Mouse (Mus musculus) T-helper 2 cell (primary cell): ENCODE data around the gene Nova2.

Experiments used
- in situ Hi-C: fragments of 300-600 bp; cut with MboI, MseI; formaldehyde crosslinking; loops from one replicate; pipeline ENCODE4 v1.15.1; 2025; ENCODE audit warnings: high pct_unique_total_duplicates

The Nova2 gene

GRCm38 (mm10) chr7:18923711-18924191 is 1.9 kb upstream of the Nova2 start:
- in situ Hi-C loops, result no loop called here

DNA sequence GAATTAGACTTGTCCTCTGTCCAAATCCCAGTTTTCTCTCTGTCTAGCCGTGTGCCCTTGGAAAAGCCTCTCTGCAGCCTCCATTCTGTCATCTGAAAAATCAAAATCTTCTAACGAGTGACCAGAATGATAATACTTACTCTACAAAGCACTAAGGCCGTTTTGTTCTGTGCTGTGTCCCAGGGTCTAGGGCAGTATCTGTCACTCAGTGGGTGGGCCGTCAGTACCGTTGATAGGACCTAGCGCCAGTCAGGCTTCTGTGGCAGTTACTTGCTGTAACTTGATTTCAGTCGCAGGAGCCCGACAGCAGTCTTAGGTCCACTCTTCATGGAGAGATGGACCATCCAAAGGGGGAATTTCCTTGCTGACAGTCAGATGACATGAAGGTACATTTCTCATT is 1.4 kb upstream of the Nova2 start:
- in situ Hi-C loops, result no loop called here

GRCm38 (mm10) chr7:18926041-18926790 is 528 bp downstream of the Nova2 start:
- in situ Hi-C loops, result no loop called here

DNA sequence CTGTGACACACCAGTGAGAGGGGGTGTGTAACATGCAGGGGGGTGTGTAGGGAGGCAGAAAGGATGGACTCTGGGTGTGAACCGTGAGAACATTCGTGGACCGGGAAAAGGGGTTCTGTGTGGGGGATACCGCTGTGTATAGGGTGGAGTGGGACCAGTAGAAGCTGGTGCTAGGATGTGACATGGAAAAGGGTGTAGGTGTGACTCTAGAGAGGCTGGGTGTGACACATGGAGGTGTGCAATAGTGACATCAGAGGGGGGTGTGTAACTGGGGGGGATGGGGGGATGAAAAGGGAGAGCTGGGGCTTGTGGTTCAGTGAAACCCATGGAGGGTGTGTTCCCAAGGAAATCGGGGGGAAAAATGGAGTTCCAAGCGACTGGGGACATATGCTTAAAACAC is 1.2 kb downstream of the Nova2 start:
- in situ Hi-C loops, result no loop called here

DNA sequence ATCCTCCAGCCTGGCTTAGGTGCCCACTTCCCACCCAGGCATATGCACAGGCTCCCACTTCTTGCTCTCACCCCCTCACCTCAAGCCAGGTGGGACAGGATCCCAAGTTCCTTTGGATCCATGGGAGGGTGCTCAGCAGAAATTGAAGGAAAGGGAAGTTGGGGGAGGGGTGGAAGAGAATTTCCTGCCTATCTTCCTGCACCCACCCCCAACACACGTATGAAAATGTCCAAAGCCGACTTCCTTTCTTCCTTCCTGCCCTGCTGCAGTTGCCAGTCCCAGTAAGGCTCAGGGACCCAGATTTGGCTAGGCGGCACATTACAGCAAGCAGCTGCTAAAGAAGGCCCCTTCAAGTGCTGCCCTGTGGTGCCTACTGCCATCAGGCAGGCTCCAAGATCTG is 2.1 kb downstream of the Nova2 start:
- in situ Hi-C loops, result no loop called here

- in situ Hi-C loops, result no loop called here
Observed at GRCm38 (mm10) chr7:18942376-18942775, 16.7 kb downstream of the Nova2 start.

GRCm38 (mm10) chr7:18942815-18943214 is 17.1 kb downstream of the Nova2 start:
- in situ Hi-C loops, result no loop called here

DNA sequence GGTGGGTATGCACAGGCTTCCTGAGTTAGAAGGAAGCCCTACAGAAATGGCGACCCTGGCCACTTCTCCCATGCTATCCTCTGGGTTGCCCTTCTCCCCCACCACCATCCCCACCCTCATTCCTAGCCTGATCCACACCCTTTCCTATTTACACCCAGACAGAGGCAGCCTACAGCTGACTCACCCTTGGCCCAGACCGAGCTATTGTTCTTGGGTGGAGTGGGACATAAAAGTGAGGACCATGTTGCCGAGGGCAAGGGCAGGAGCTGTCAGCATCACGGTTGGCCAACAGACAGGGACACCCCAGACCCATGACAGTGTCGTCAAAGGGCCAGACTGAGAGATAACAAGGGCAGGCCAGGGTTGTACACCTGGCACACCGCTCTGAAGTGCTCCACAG is 22.5 kb downstream of the Nova2 start:
- in situ Hi-C loops, result no loop called here

DNA sequence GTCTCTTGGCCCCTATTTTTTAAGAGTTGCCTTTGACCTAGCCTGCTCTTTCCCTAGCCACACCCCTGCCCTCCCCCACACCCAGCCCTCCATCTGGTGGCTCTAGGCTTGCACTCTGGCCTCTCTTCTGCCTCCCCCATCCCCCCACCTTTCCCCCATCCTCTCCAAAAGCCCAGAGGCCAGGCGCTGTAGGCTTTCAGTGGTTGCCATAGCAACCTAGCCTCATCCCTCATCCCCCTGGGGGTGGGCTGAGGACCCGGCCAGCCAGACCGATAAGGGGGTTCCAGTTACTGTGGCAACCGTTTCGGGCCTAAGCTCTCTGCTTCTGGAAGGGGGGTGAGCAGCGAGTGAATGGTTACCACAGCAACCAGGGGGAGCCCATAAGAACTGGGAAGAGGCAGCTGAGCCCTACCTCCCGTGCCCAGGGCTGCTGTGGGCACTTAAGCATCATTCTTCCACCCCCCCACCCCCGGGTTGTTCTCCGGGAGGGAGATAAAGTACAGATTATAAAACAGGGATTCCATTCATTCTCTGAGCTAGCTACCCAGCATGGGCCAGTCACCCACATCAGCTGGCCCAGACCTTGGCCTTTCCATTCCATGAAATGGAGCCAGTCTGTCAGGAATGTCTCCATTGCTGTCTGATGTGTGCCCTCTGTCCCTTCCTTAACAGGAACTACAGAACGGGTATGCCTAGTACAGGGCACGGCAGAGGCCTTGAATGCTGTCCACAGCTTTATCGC is 24.3 kb downstream of the Nova2 start:
- in situ Hi-C loops, result no loop called here

GRCm38 (mm10) chr7:18950523-18951315 is 25.0 kb downstream of the Nova2 start:
- in situ Hi-C loops, result no loop called here

DNA sequence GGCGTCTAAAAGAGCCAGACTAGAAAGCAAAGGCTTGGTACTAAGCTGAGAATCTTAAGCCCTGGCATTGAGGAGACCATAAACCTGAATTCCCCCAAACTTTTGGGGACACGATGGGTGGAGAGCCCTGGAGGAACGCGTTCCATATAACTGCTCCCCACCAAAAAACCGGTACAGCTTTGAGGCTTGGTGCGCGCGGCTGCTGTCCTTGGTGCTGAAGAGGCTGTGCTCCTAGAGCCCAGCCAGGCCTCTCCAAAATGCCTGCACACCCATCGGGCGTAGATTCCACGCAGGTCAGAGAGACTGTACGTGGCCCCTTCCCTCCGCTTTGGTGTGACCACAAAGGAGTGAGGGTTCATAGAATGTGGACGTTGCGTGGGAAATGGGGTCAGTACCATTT is 25.7 kb downstream of the Nova2 start:
- in situ Hi-C loops, result no loop called here

DNA sequence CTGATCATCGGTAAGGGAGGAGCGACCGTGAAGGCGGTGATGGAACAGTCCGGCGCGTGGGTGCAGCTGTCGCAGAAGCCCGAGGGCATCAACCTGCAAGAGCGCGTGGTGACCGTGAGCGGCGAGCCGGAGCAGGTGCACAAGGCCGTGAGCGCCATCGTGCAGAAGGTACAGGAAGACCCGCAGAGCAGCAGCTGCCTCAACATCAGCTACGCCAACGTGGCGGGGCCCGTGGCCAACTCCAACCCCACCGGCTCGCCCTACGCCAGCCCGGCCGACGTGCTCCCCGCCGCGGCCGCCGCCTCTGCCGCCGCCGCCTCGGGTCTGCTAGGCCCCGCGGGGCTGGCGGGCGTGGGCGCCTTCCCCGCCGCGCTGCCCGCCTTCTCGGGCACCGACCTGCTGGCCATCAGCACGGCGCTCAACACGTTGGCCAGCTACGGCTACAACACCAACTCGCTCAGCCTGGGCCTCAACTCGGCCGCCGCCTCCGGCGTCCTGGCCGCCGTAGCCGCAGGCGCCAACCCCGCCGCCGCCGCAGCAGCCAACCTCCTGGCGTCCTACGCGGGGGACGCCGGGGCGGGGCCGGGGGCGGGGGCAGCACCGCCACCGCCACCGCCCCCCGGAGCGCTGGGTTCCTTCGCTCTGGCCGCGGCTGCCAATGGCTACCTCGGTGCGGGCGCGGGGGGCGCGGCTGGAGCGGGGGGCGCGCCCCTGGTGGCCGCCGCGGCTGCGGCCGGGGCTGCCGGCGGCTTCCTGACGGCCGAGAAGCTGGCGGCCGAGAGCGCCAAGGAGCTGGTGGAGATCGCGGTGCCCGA is 32.1 kb downstream of the Nova2 start:
- in situ Hi-C loops, result no loop called here

DNA sequence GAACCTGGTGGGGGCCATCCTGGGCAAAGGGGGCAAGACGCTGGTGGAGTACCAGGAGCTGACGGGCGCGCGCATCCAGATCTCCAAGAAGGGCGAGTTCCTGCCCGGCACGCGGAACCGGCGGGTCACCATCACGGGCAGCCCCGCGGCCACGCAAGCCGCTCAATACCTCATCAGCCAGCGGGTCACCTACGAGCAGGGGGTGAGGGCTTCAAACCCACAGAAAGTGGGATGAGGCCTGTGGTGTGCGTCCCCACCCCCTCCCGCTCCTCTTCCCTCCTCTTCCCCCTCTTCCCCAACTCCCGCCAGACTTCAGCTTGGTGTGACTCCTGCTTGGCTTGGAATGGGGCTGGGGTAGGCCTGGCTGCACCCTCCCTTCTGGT is 32.7 kb downstream of the Nova2 start:
- in situ Hi-C loops, result no loop called here

GRCm38 (mm10) chr7:18959446-18959845 is 33.8 kb downstream of the Nova2 start:
- in situ Hi-C loops, result no loop called here

DNA sequence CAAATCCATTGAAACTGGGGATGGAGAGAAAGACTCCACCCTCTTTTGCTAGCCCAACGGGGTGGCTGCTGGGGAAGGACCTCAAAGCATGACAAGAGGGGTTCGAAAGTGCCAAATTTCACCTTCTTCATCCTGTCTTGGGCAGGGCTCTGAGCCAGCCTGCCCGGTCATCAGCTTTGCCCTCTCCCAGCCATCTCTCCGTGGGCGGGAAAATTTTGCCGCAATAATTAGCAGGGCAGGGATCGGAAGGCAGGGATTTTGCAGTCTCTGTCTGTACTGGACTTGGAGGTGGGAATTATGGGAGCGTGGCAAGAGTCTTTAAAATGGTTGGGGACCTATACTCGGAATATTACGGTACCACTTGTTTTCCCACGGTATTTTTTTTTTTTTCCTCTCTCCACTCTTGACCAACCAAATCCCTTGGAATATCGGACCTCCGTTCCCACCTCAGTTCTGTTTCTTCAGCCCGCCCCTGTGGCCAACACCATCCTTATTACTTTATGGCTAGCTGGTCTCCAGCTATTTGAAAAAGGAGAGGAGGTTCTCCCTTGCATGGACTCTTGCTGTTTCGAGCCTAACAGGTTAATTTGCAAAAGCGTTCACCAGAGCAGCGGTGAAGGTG is 36.6 kb downstream of the Nova2 start:
- in situ Hi-C loops, result loop anchor here (5.0 kb wide), 2 partner anchors 35 to 55 kb away; no protein-coding TSS in a partner anchor

- in situ Hi-C loops, result loop anchor here (5.0 kb wide), 2 partner anchors 35 to 55 kb away; no protein-coding TSS in a partner anchor
Observed at GRCm38 (mm10) chr7:18962795-18963194, 37.1 kb downstream of the Nova2 start.

GRCm38 (mm10) chr7:18963294-18963843 is 37.7 kb downstream of the Nova2 start:
- in situ Hi-C loops, result loop anchor here (5.0 kb wide), 2 partner anchors 34 to 56 kb away; no protein-coding TSS in a partner anchor

- in situ Hi-C loops, result no loop called here
Observed at GRCm38 (mm10) chr7:18965312-18965711, 39.6 kb downstream of the Nova2 start.

DNA sequence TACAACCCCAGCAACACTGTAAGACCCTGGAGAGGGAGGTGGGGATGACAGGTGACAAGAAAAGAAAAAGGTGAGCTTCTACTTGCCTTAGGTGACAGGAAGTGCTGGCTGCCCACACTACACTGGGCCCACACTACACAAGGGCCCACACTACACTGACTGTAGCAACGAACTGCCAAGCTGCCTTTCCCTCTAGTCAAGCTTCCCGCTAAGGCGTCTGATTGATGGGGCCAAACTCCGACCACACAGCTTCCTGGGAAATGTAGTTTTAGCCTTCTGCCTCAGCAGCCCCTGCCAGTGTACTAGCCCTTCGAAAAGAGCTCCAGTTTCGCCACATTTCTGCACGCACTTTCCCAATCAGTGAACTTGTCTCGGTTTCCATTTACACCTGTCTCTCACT is 41.9 kb downstream of the Nova2 start:
- in situ Hi-C loops, result no loop called here

DNA sequence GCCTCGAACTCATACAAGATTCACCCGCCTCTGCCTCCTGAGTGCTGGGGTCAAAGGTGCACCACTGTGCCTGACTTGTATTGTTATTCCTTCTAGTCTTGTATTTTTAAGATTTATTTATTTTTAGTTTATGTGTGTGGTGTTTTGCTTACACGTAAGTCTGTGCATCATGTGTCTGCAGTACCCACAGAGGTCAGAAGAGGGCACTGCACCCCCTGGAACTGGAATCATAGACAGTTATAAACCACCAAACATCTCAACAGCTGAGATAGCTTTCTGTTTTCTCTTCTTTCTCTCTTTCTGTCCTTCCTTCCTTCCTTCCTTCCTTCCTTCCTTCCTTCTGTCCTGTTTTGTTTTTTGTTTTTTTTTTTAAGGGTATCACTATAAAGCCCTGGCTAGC is 45.3 kb downstream of the Nova2 start:
- in situ Hi-C loops, result no loop called here
